Mouse (Mus musculus): ENCODE results near the gene Tmsb10.

Tmsb10 gene

GRCm38 (mm10) chr6:72956199-72957092 lies 2.1 kb downstream of the Tmsb10 start:
- peak; percentile 84 for DNase-seq (ENCODE audit: low read depth, low spot score)

GRCm38 (mm10) chr6:72955517-72956198 lies 2.9 kb downstream of the Tmsb10 start:
- DNase-seq (ENCODE audit: low read depth, low spot score): peak; percentile 67

- DNase-seq (ENCODE audit: low read depth, low spot score): peak; percentile 83
Measured at GRCm38 (mm10) chr6:72954786-72955185, 3.8 kb downstream of the Tmsb10 start.

- peak; percentile 51 for DNase-seq (ENCODE audit: low read depth, low spot score)
Measured at GRCm38 (mm10) chr6:72952967-72953366, 5.6 kb downstream of the Tmsb10 start.

- DNase-seq (ENCODE audit: low read depth, low spot score): peak; percentile 28
Measured at GRCm38 (mm10) chr6:72952221-72952620, 6.3 kb downstream of the Tmsb10 start.

- no peak for DNase-seq (ENCODE audit: low read depth, low spot score)
Measured at GRCm38 (mm10) chr6:72949161-72949756, 9.3 kb downstream of the Tmsb10 start.

- DNase-seq (ENCODE audit: low read depth, low spot score): no peak
Measured at GRCm38 (mm10) chr6:72948392-72948791, 10.2 kb downstream of the Tmsb10 start.

GRCm38 (mm10) chr6:72947960-72948359 lies 10.6 kb downstream of the Tmsb10 start:
- DNase-seq (ENCODE audit: low read depth, low spot score): no peak

GRCm38 (mm10) chr6:72940493-72940892 lies 18.1 kb downstream of the Tmsb10 start:
- DNase-seq (ENCODE audit: low read depth, low spot score): peak; percentile 89

GRCm38 (mm10) chr6:72937859-72938258 lies 20.7 kb downstream of the Tmsb10 start:
- peak; percentile 64 for DNase-seq (ENCODE audit: low read depth, low spot score)

GRCm38 (mm10) chr6:72937430-72937829 lies 21.1 kb downstream of the Tmsb10 start:
- peak; percentile 45 for DNase-seq (ENCODE audit: low read depth, low spot score)

GRCm38 (mm10) chr6:72932955-72933354 lies 25.6 kb downstream of the Tmsb10 start:
- DNase-seq (ENCODE audit: low read depth, low spot score): no peak

GRCm38 (mm10) chr6:72931533-72931932 lies 27.0 kb downstream of the Tmsb10 start:
- no peak for DNase-seq (ENCODE audit: low read depth, low spot score)

- DNase-seq (ENCODE audit: low read depth, low spot score): no peak
Measured at GRCm38 (mm10) chr6:72929795-72930398, 28.7 kb downstream of the Tmsb10 start.

- DNase-seq (ENCODE audit: low read depth, low spot score): no peak
Measured at GRCm38 (mm10) chr6:72926755-72927482, 31.6 kb downstream of the Tmsb10 start.

- no peak for DNase-seq (ENCODE audit: low read depth, low spot score)
Measured at GRCm38 (mm10) chr6:72926031-72926430, 32.5 kb downstream of the Tmsb10 start.

GRCm38 (mm10) chr6:72923381-72923780 lies 35.2 kb downstream of the Tmsb10 start:
- DNase-seq (ENCODE audit: low read depth, low spot score): no peak

- DNase-seq (ENCODE audit: low read depth, low spot score): no peak
Measured at GRCm38 (mm10) chr6:72921081-72921480, 37.5 kb downstream of the Tmsb10 start.

GRCm38 (mm10) chr6:72918510-72919033 lies 40.0 kb downstream of the Tmsb10 start:
- DNase-seq (ENCODE audit: low read depth, low spot score): no peak

GRCm38 (mm10) chr6:72916330-72916729 lies 42.2 kb downstream of the Tmsb10 start:
- no peak for DNase-seq (ENCODE audit: low read depth, low spot score)
